Mouse (Mus musculus): ENCODE results near the gene Strada. TPM values are rescaled to one million over a fixed set of nuclear protein-coding genes. Genes with fewer than 3 reads are reported as not detected.
A peak's percentile ranks its signal among the peaks of the same experiment; 100 is the strongest.

The Strada gene
- polyA plus RNA-seq, 1 experiment from 2014 or later: 32.1 TPM

GRCm38 (mm10) chr11:106174372-106174771 lies 27.6 kb downstream of the Strada start:
- Histone ChIP-seq H3K4me1 (ENCODE audit: insufficient read depth, low read length) (no peaks in the 10 kb centered on the region), H3K9me3 (ENCODE audit: low read length) (no peaks in the 10 kb centered on the region), H3K9ac (replicated peaks; ENCODE audit: low read length) (no peak overlapping the region), H3K4me3 (ENCODE audit: low read length) (no peak overlapping the region), H3K4me2 (replicated peaks; ENCODE audit: low read depth, low read length) (no peak overlapping the region), H3K27ac (ENCODE audit: low read length) (no peak overlapping the region), H3K27me3 (ENCODE audit: insufficient read depth, low read length) (no peaks in the 10 kb centered on the region), H3K36me3 (ENCODE audit: insufficient read depth, low read length) (0 out of 2 replicates have a peak, but pooled peaks cover 9% of the 10 kb centered on the region)
- WGBS: 57% methylated on average over 5 of the region's 5 CpGs
- ATAC-seq (ENCODE audit: low FRiP score, low TSS enrichment): no peak; the same call in 1 of the 2 replicates

- H3K4me2 ChIP-seq (replicated peaks; ENCODE audit: low read depth, low read length): no peak overlapping the region
- ATAC-seq (ENCODE audit: low FRiP score, low TSS enrichment): no peak
- H3K36me3 ChIP-seq (ENCODE audit: insufficient read depth, low read length): peaks cover 14% of the 10 kb centered on the region; the same call in 1 of the 2 replicates
- no peaks in the 10 kb centered on the region for H3K27me3 ChIP-seq (ENCODE audit: insufficient read depth, low read length)
- no peaks in the 10 kb centered on the region for H3K9me3 ChIP-seq (ENCODE audit: low read length)
- WGBS: 100% methylated on average over 2 of the region's 2 CpGs
- no peaks in the 10 kb centered on the region for H3K4me1 ChIP-seq (ENCODE audit: insufficient read depth, low read length)
- H3K9ac ChIP-seq (replicated peaks; ENCODE audit: low read length): no peak overlapping the region
- no peak overlapping the region for H3K27ac ChIP-seq (ENCODE audit: low read length)
- no peak overlapping the region for H3K4me3 ChIP-seq (ENCODE audit: low read length)
Observed at GRCm38 (mm10) chr11:106173228-106173627, 28.7 kb downstream of the Strada start.

- H3K27me3 ChIP-seq (ENCODE audit: insufficient read depth, low read length): no peaks in the 10 kb centered on the region
- WGBS: 78% methylated on average over 7 of the region's 7 CpGs
- H3K9me3 ChIP-seq (ENCODE audit: low read length): no peaks in the 10 kb centered on the region
- H3K4me3 ChIP-seq (ENCODE audit: low read length): no peak overlapping the region
- H3K4me1 ChIP-seq (ENCODE audit: insufficient read depth, low read length): no peaks in the 10 kb centered on the region
- ATAC-seq (ENCODE audit: low FRiP score, low TSS enrichment): no peak
- H3K4me2 ChIP-seq (replicated peaks; ENCODE audit: low read depth, low read length): no peak overlapping the region
- peaks cover 32% of the 10 kb centered on the region for H3K36me3 ChIP-seq (ENCODE audit: insufficient read depth, low read length)
- no peak overlapping the region for H3K9ac ChIP-seq (replicated peaks; ENCODE audit: low read length)
- no peak overlapping the region for H3K27ac ChIP-seq (ENCODE audit: low read length)
Observed at GRCm38 (mm10) chr11:106170807-106171206, 31.2 kb downstream of the Strada start.

- H3K36me3 ChIP-seq (ENCODE audit: insufficient read depth, low read length): peaks cover 42% of the 10 kb centered on the region
- H3K27ac ChIP-seq (ENCODE audit: low read length): no peak overlapping the region
- no peak overlapping the region for H3K9ac ChIP-seq (replicated peaks; ENCODE audit: low read length)
- no peak overlapping the region for H3K4me3 ChIP-seq (ENCODE audit: low read length)
- H3K4me2 ChIP-seq (replicated peaks; ENCODE audit: low read depth, low read length): no peak overlapping the region
- WGBS: 80% methylated on average over 5 of the region's 5 CpGs
- H3K27me3 ChIP-seq (ENCODE audit: insufficient read depth, low read length): no peaks in the 10 kb centered on the region
- no peaks in the 10 kb centered on the region; the same call in 1 of the 2 replicates for H3K4me1 ChIP-seq (ENCODE audit: insufficient read depth, low read length)
- no peak for ATAC-seq (ENCODE audit: low FRiP score, low TSS enrichment)
- H3K9me3 ChIP-seq (ENCODE audit: low read length): no peaks in the 10 kb centered on the region
Observed at GRCm38 (mm10) chr11:106167435-106167834, 34.5 kb downstream of the Strada start.

GRCm38 (mm10) chr11:106164601-106165180 lies 37.3 kb downstream of the Strada start:
- Histone ChIP-seq H3K27me3 (ENCODE audit: insufficient read depth, low read length) (no peaks in the 10 kb centered on the region), H3K36me3 (ENCODE audit: insufficient read depth, low read length) (peaks cover 38% of the 10 kb centered on the region), H3K4me3 (ENCODE audit: low read length) (no peak overlapping the region), H3K9ac (replicated peaks; ENCODE audit: low read length) (no peak overlapping the region), H3K4me2 (replicated peaks; ENCODE audit: low read depth, low read length) (no peak overlapping the region), H3K27ac (ENCODE audit: low read length) (no peak overlapping the region), H3K9me3 (ENCODE audit: low read length) (no peaks in the 10 kb centered on the region), H3K4me1 (ENCODE audit: insufficient read depth, low read length) (peaks cover 10% of the 10 kb centered on the region; the same call in 1 of the 2 replicates)
- WGBS: 89% methylated on average over 16 of the region's 16 CpGs
- ATAC-seq (ENCODE audit: low FRiP score, low TSS enrichment): no peak

- H3K4me3 ChIP-seq (ENCODE audit: low read length): no peak overlapping the region
- H3K4me2 ChIP-seq (replicated peaks; ENCODE audit: low read depth, low read length): no peak overlapping the region
- ATAC-seq (ENCODE audit: low FRiP score, low TSS enrichment): no peak
- peak overlapping the region; percentile 55 for H3K27ac ChIP-seq (ENCODE audit: low read length)
- peaks cover 34% of the 10 kb centered on the region for H3K36me3 ChIP-seq (ENCODE audit: insufficient read depth, low read length)
- no peak overlapping the region for H3K9ac ChIP-seq (replicated peaks; ENCODE audit: low read length)
- 72% methylated on average over 4 of the region's 4 CpGs for WGBS
- H3K4me1 ChIP-seq (ENCODE audit: insufficient read depth, low read length): peaks cover 16% of the 10 kb centered on the region
- no peaks in the 10 kb centered on the region for H3K9me3 ChIP-seq (ENCODE audit: low read length)
- H3K27me3 ChIP-seq (ENCODE audit: insufficient read depth, low read length): no peaks in the 10 kb centered on the region
Observed at GRCm38 (mm10) chr11:106163546-106163945, 38.4 kb downstream of the Strada start.

GRCm38 (mm10) chr11:106162237-106162636 lies 39.7 kb downstream of the Strada start:
- Histone ChIP-seq H3K9me3 (ENCODE audit: low read length) (no peaks in the 10 kb centered on the region), H3K27me3 (ENCODE audit: insufficient read depth, low read length) (no peaks in the 10 kb centered on the region), H3K27ac (ENCODE audit: low read length) (no peak overlapping the region), H3K4me2 (replicated peaks; ENCODE audit: low read depth, low read length) (no peak overlapping the region), H3K9ac (replicated peaks; ENCODE audit: low read length) (no peak overlapping the region), H3K36me3 (ENCODE audit: insufficient read depth, low read length) (peaks cover 33% of the 10 kb centered on the region), H3K4me1 (ENCODE audit: insufficient read depth, low read length) (peaks cover 22% of the 10 kb centered on the region), H3K4me3 (ENCODE audit: low read length) (no peak overlapping the region)
- no peak for ATAC-seq (ENCODE audit: low FRiP score, low TSS enrichment)
- WGBS: 57% methylated on average over 2 of the region's 2 CpGs

- Histone ChIP-seq H3K9me3 (ENCODE audit: low read length) (no peaks in the 10 kb centered on the region), H3K4me2 (replicated peaks; ENCODE audit: low read depth, low read length) (peak within 1 kb of the TSS; percentile 92), H3K4me3 (ENCODE audit: low read length) (peak within 1 kb of the TSS; percentile 80), H3K9ac (replicated peaks; ENCODE audit: low read length) (peak within 1 kb of the TSS; percentile 95), H3K27ac (ENCODE audit: low read length) (peak within 1 kb of the TSS; percentile 89), H3K27me3 (ENCODE audit: insufficient read depth, low read length) (no peaks in the 10 kb centered on the region), H3K4me1 (ENCODE audit: insufficient read depth, low read length) (peaks cover 22% of the 10 kb centered on the region), H3K36me3 (ENCODE audit: insufficient read depth, low read length) (peaks cover 35% of the 10 kb centered on the region)
- ATAC-seq (ENCODE audit: low FRiP score, low TSS enrichment): peak; percentile 39; the same call in 1 of the 2 replicates
- WGBS: 29% methylated on average over 22 of the region's 22 CpGs
Observed at GRCm38 (mm10) chr11:106160841-106161721, 40.9 kb downstream of the Strada start, which contains the start of the genes Gm10840 and Limd2. Gene Gm10840, plus strand, starts transcription at chr11:106160850. Gene Limd2, minus strand, starts transcription at chr11:106160860.

- Histone ChIP-seq H3K9ac (replicated peaks; ENCODE audit: low read length) (peak overlapping the region; percentile 95), H3K9me3 (ENCODE audit: low read length) (no peaks in the 10 kb centered on the region), H3K4me1 (ENCODE audit: insufficient read depth, low read length) (peaks cover 22% of the 10 kb centered on the region), H3K36me3 (ENCODE audit: insufficient read depth, low read length) (peaks cover 35% of the 10 kb centered on the region), H3K4me2 (replicated peaks; ENCODE audit: low read depth, low read length) (peak overlapping the region; percentile 92), H3K27ac (ENCODE audit: low read length) (peak overlapping the region; percentile 89), H3K27me3 (ENCODE audit: insufficient read depth, low read length) (no peaks in the 10 kb centered on the region), H3K4me3 (ENCODE audit: low read length) (peak overlapping the region; percentile 80)
- under 1% methylated on average over 55 of the region's 106 CpGs for WGBS
- peak; percentile 66 for ATAC-seq (ENCODE audit: low FRiP score, low TSS enrichment)
Observed at GRCm38 (mm10) chr11:106159921-106160840, 41.8 kb downstream of the Strada start.

Data from kidney, embryonic 16.5 days (tissue).